Mouse (Mus musculus): ENCODE results near the gene Sertad3. TPM values are rescaled to one million over a fixed set of nuclear protein-coding genes. Genes with fewer than 3 reads are reported as not detected.

Sertad3 gene
- 20.2 and 49.9 TPM in 2 replicates for polyA plus RNA-seq (2012; ENCODE audit: low replicate concordance)

DNA sequence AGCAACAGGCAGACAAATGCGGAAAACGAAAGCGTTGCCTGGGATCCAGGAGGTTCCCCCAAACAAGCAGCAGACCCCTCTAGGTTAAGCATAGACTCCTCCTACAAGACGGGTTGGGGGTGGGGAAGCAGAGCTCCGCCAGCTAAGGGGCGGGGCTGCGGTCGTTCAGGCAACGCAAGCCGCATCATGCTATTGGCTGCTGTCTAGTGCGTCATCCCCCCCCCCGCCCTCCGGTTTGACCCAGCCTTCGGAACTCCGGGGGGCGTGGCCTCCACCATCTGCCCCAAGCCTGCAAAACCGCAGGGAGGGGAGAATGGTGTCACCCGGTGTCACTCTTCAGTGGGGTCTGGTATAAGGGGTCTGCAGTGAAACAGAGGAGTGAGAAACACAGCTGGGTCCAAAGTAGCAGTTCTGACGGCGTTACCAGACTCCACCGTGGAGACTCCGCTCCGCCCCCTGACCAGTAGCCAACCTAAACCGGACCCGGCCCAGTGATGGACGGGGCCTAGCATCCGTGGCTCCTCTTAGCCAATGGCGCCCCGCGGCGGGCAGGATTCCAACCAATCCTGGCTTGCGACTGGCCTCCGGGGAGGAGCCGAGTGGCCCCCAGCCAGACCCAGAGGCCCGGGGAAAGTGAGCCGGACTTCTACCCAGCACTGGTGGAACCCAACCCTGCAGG lies at the start of gene Sertad3:
Sertad3 (plus strand) TSS at position 613 of the 679 bp plus-strand sequence.

GRCm38 (mm10) chr7:27447419-27448286 lies 25.9 kb upstream of the Sertad3 start, which contains the start of the genes Sptbn4 and Blvrb:
Gene Sptbn4 (minus strand): TSS chr7:27447686.
Gene Blvrb (plus strand): TSS chr7:27447978.

GRCm38 (mm10) chr7:27486770-27487697 lies 13.5 kb downstream of the Sertad3 start, which contains the start of gene Sertad1:
Gene Sertad1 (plus strand): TSS chr7:27486910.

DNA sequence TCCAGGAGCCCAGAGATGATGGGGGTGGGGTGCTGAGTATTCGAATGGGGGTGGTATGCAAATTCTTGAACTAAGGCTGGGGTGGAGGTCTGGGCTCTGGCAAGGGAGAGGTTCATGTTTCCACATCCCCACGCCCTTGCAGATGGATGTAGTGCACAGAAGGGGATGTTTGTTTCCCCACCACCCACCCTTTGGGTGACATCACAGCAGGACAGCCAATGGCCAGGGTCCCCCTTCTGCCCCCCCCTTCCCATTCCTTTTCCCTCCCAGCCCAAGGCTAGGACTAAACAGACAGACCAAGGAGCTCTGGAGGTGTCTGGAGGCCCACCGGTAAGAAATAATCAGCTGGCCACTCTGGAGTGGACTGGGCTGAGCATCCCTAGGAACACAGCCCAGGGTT lies 25.5 kb downstream of the Sertad3 start, which contains the start of gene Prx:
Prx (plus strand) TSS at position 289 of the 400 bp plus-strand sequence.

GRCm38 (mm10) chr7:27522967-27523366 lies 49.4 kb downstream of the Sertad3 start, which contains the start of gene Hipk4:
Gene Hipk4 (plus strand): TSS chr7:27523267.

Other genes starting within 250 kb of the Sertad3 start
- gene Itpkc, start 245.1 kb upstream of the Sertad3 start, polyA plus RNA-seq (2012; ENCODE audit: low replicate concordance), result 3.4 and 6.0 TPM in 2 replicates
- 30.3 and 47.8 TPM in 2 replicates for gene Coq8b, start 240.7 kb upstream of the Sertad3 start, polyA plus RNA-seq (2012; ENCODE audit: low replicate concordance)
- gene Numbl, start 215.3 kb upstream of the Sertad3 start, polyA plus RNA-seq (2012; ENCODE audit: low replicate concordance), result 4.0 and 4.9 TPM in 2 replicates
- gene Ltbp4, start 136.1 kb upstream of the Sertad3 start, polyA plus RNA-seq (2012; ENCODE audit: low replicate concordance), result 2.1 and 4.3 TPM in 2 replicates
- gene Shkbp1, start 117.7 kb upstream of the Sertad3 start, polyA plus RNA-seq (2012; ENCODE audit: low replicate concordance), result 394 and 419 TPM in 2 replicates
- not detected in 2 replicates for gene Gm20479, start 116.3 kb upstream of the Sertad3 start, polyA plus RNA-seq (2012; ENCODE audit: low replicate concordance)
- 0.24 and 0.45 TPM in 2 replicates for gene Sptbn4, start 26.1 kb upstream of the Sertad3 start, polyA plus RNA-seq (2012; ENCODE audit: low replicate concordance)
- gene Blvrb, start 25.8 kb upstream of the Sertad3 start, polyA plus RNA-seq (2012; ENCODE audit: low replicate concordance), result 834 and 943 TPM in 2 replicates
- 85.4 and 91.2 TPM in 2 replicates for gene Sertad1, start 13.1 kb downstream of the Sertad3 start, polyA plus RNA-seq (2012; ENCODE audit: low replicate concordance)
- 2.9 and 3.2 TPM in 2 replicates for gene Prx, start 25.6 kb downstream of the Sertad3 start, polyA plus RNA-seq (2012; ENCODE audit: low replicate concordance)
- 1.9 and 5.5 TPM in 2 replicates for gene Hipk4, start 49.5 kb downstream of the Sertad3 start, polyA plus RNA-seq (2012; ENCODE audit: low replicate concordance)
- 83.5 and 116 TPM in 2 replicates for gene Pld3, start 79.5 kb downstream of the Sertad3 start, polyA plus RNA-seq (2012; ENCODE audit: low replicate concordance)
- gene 2310022A10Rik, start 79.5 kb downstream of the Sertad3 start, polyA plus RNA-seq (2012; ENCODE audit: low replicate concordance), result 44.0 and 93.8 TPM in 2 replicates
- gene Akt2, start 117.8 kb downstream of the Sertad3 start, polyA plus RNA-seq (2012; ENCODE audit: low replicate concordance), result 47.9 and 84.4 TPM in 2 replicates
- not detected in 2 replicates for gene Ttc9b, start 180.1 kb downstream of the Sertad3 start, polyA plus RNA-seq (2012; ENCODE audit: low replicate concordance)
- gene Map3k10, start 200.8 kb downstream of the Sertad3 start, polyA plus RNA-seq (2012; ENCODE audit: low replicate concordance), result 29.5 and 45.0 TPM in 2 replicates
- not detected in 2 replicates for gene Zfp607b, start 215.6 kb downstream of the Sertad3 start, polyA plus RNA-seq (2012; ENCODE audit: low replicate concordance)

All from leukemia stem cell, adult 10-12 weeks (primary cell).